8 mouse cellular contexts compared by ENCODE assay signal in the genomic region with DNA sequence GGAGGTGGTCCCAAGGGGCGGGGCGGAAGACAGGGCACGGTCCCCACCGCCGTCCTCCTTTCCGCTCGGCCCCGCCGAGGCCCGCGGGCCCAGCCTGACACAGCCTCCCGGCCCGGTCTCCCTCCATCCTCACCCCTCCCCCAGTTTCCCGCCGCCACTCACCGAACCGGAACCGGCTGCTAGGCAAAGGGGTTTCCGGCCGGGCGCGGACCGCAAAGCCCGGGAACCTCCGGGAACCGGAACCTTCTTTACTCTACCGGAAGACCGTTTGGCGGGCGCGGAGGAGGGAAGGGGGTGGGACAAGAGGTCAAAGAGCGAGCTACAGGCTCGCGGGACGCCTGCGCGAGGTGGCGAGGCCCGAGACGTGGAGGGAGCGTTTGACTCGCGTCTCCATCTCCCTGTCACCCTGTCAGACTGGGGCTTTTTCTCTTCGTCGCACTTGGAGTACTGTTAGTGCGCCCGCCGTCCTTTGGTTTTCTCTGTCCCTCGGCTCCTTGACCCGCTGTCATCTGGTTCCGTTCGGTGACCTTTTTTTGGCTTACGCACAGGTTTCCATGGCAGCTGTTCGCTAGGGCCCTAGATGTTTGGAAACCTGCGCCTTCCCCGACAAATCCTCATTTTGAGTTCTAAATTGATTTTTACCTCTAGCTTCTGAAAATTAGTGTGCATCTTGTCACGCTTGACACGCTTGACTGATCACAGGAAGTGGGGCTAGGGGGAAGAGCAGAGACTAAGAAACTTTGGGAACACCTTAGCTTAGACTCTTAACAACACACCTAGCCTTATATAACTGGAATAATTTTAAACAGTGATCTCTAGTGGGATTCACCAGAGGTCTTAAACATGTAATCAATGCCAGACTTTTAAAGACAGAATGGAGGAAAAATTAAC. TPM values are rescaled to one million over a fixed set of nuclear protein-coding genes. Genes with fewer than 3 reads are reported as not detected.
DNase-seq lines count a peak whose midpoint lies in the region; ATAC-seq lines count a peak whose summit lies in the region.

A gene (minus strand): TSS at position 624 of the 891 bp plus-strand sequence.

- peak; percentile 94 for DNase-seq in adipocyte (ENCODE audit: low spot score)
- DNase-seq in embryo, embryonic 10 days (ENCODE audit: low spot score), result peak; percentile 85
- DNase-seq in gastrocnemius, postnatal 14 days, result peak; percentile 91
- DNase-seq in intestine, embryonic 14.5 days (ENCODE audit: low spot score), result peak; percentile 95
- DNase-seq in left cerebral cortex, postnatal 14 days (ENCODE audit: low spot score in 2 of 2), result peak; percentile 89 to 90
- peak; percentile 90 for DNase-seq in mesoderm, embryonic 11.5 days (ENCODE audit: low read depth, low spot score)
- peak; percentile 83 for DNase-seq in right cerebral cortex, postnatal 36 days (ENCODE audit: low spot score in 2 of 2)
- DNase-seq in yolk sac, embryonic 10.5 days (ENCODE audit: low spot score), result peak; percentile 92

- H3K4me3 ChIP-seq in intestine, embryonic 14.5 days (ENCODE audit: low read depth, low read length), result peak within 1 kb of the TSS; percentile 95

- H3K4me2 ChIP-seq in intestine, embryonic 14.5 days (ENCODE audit: low read length), result peak within 1 kb of the TSS; percentile 66

- peak; percentile 93 for ATAC-seq in intestine, embryonic 14.5 days (replicated peaks; ENCODE audit: low FRiP score, low TSS enrichment, low read depth)

- no peaks in the 10 kb centered on the region for H3K9me3 ChIP-seq in intestine, embryonic 14.5 days (ENCODE audit: control insufficient read depth, low read length)

- peak within 1 kb of the TSS; percentile 90 for H3K9ac ChIP-seq in intestine, embryonic 14.5 days (ENCODE audit: low read length)

- no peaks in the 10 kb centered on the region for H3K27me3 ChIP-seq in intestine, embryonic 14.5 days (replicated peaks; ENCODE audit: control insufficient read depth, insufficient read depth, low read length)

- H3K27ac ChIP-seq in intestine, embryonic 14.5 days (ENCODE audit: low read depth), result peak within 1 kb of the TSS; percentile 93

- peaks cover 16% of the 10 kb centered on the region for H3K4me1 ChIP-seq in intestine, embryonic 14.5 days (replicated peaks; ENCODE audit: control insufficient read depth, insufficient read depth, low read length)

- H3K36me3 ChIP-seq in intestine, embryonic 14.5 days (ENCODE audit: control insufficient read depth, insufficient read depth, low read length), result peaks cover 4% of the 10 kb centered on the region

- intact Hi-C loops in gastrocnemius, postnatal 14 days (cut with DNase I; ENCODE audit: low total_unique reads), result no loop called here
- intact Hi-C loops in left cerebral cortex, postnatal 14 days (cut with DNase I), result loop anchor here (2.0 to 5.0 kb wide), 3 partner anchors 15 to 74 kb away; a partner anchor contains a TSS

- under 1% methylated on average over 41 of the region's 58 CpGs for WGBS in intestine, embryonic 14.5 days

RNA-seq across cellular contexts. Expression of the gene that starts here (rescaled TPM):
- total RNA-seq in gastrocnemius, postnatal 14 days (2021), result 1 to 10 TPM; 6.8 to 7.0 TPM
- polyA plus RNA-seq in intestine, embryonic 14.5 days (2014; fragmentation: Nextera tagmentation; extraction: Ambion mirVana), result 36.3 and 36.4 TPM in 2 replicates
- 10 to 100 TPM; 11.8 to 13.7 TPM for total RNA-seq in left cerebral cortex, postnatal 14 days (2021)

Comparison
In these comparisons a context has a peak if more than half of its experiments do, and no peak if none do; other contexts are left out.
1. Peak in every context shown above with its lines: DNase-seq, ATAC-seq, H3K4me3 ChIP-seq and H3K27ac ChIP-seq.